Mouse (Mus musculus) telencephalon, adult 2 months (tissue): ENCODE measurements around the gene Rnf151.
"Not testable (repeated sequence)": the region's sequence is repeated elsewhere in the genome, so short reads cannot be mapped to it uniquely, and the experiment has no call there.

Experiments used
- DNase-seq: peaks from one replicate; pipeline ENCODE4 v3.0.0-alpha.2; 2011; ENCODE audit warnings: low read depth, low spot score

Gene Rnf151

GRCm38 (mm10) chr17:24667416-24667815 is 50.4 kb downstream of the Rnf151 start:
- no peak for DNase-seq

- DNase-seq, result not testable (repeated sequence)
Measured at GRCm38 (mm10) chr17:24667011-24667410, 50.9 kb downstream of the Rnf151 start.
